Mouse (Mus musculus) heart, postnatal 14 days (tissue): ENCODE measurements around the gene Ell. TPM values are rescaled to one million over a fixed set of nuclear protein-coding genes. Genes with fewer than 3 reads are reported as not detected.

ENCODE experiments used
- DNase-seq, 2 experiments: peaks; one replicate each; pipeline ENCODE4 v3.0.0; 2021 to 2022
- intact Hi-C: fragments of 180-260 bp; cut with DNase I; formaldehyde crosslinking; loops from one replicate; pipeline ENCODE4 v1.15.1; 2025
- total RNA-seq, 2 experiments: library from RNA; stranded (reverse); gene quantifications; 2 replicates each; pipeline ENCODE4 v1.2.3; 2021

Gene Ell
- total RNA-seq, 2 experiments from 2014 or later = 15.5 to 16.5 TPM

- peak; percentile 90 to 92 for DNase-seq
- intact Hi-C loops = loop anchor here (1.0 to 5.0 kb wide), 3 partner anchors 18 to 72 kb away; partner anchors contain the start of gene Iqcn
Observed at GRCm38 (mm10) chr8:70629574-70630531, 90.6 kb downstream of the Ell start.

GRCm38 (mm10) chr8:70630532-70631381 lies 91.5 kb downstream of the Ell start:
- intact Hi-C loops = no loop called here

GRCm38 (mm10) chr8:70631436-70631835 lies 92.2 kb downstream of the Ell start:
- intact Hi-C loops = no loop called here
- peak; percentile 57 to 59 for DNase-seq

More at GRCm38 (mm10) chr8:70630532-70631381, 91.5 kb downstream of the Ell start:
- peak; percentile 66 to 73 for DNase-seq

GRCm38 (mm10) chr8:70632346-70632892 lies 93.2 kb downstream of the Ell start, which contains the start of gene Gdf15:
Gene Gdf15, minus strand, starts transcription at chr8:70632456.
- intact Hi-C loops = loop anchor here (1.0 kb wide), 1 partner anchor 19 kb away; no protein-coding TSS in a partner anchor
- no peak for DNase-seq

GRCm38 (mm10) chr8:70634066-70634465 lies 94.8 kb downstream of the Ell start:
- intact Hi-C loops = no loop called here
- DNase-seq = peak; percentile 79 to 83

- intact Hi-C loops = no loop called here
- no peak for DNase-seq
Observed at GRCm38 (mm10) chr8:70635527-70635926, 96.3 kb downstream of the Ell start.

GRCm38 (mm10) chr8:70636838-70637237 lies 97.6 kb downstream of the Ell start:
- no peak for DNase-seq
- intact Hi-C loops = no loop called here

- no peak for DNase-seq
- intact Hi-C loops = no loop called here
Observed at GRCm38 (mm10) chr8:70638752-70639151, 99.5 kb downstream of the Ell start.

Other genes with a start within 250 kb of the Ell start
- 10 to 100 TPM; 28.9 to 29.0 TPM for gene Ddx49, start 237.0 kb upstream of the Ell start, total RNA-seq
- 100 to 1,000 TPM; 160 to 164 TPM for gene Cope, start 236.9 kb upstream of the Ell start, total RNA-seq
- under 1 TPM; 0.56 to 0.72 TPM for gene Cers1, start 223.7 kb upstream of the Ell start, total RNA-seq
- gene Gdf1, start 209.6 kb upstream of the Ell start, total RNA-seq = not detected
- 10 to 100 TPM; 41.3 to 44.0 TPM for gene Upf1, start 186.2 kb upstream of the Ell start, total RNA-seq
- 1 to 10 TPM; 2.4 to 3.8 TPM for gene Comp, start 165.9 kb upstream of the Ell start, total RNA-seq
- gene Crtc1, start 99.9 kb upstream of the Ell start, total RNA-seq = 1 to 10 TPM; 7.7 to 9.5 TPM
- 1 to 10 TPM; 5.5 to 6.9 TPM for gene Klhl26, start 62.5 kb upstream of the Ell start, total RNA-seq
- not detected for gene Tmem59l, start 52.1 kb upstream of the Ell start, total RNA-seq
- under 1 TPM; 0.22 to 0.29 TPM for gene Crlf1, start 46.3 kb upstream of the Ell start, total RNA-seq
- gene Rex1bd, start 32.7 kb upstream of the Ell start, total RNA-seq = 100 to 1,000 TPM; 105 TPM
- 1,000 to 10,000 TPM; 1,458 to 1,541 TPM for gene Uba52, start 28.7 kb upstream of the Ell start, total RNA-seq
- 100 to 1,000 TPM; 150 to 163 TPM for gene Fkbp8, start 11.7 kb upstream of the Ell start, total RNA-seq
- 10 to 100 TPM; 75.3 to 76.6 TPM for gene Kxd1, start 11.5 kb upstream of the Ell start, total RNA-seq
- gene Isyna1, start 54.9 kb downstream of the Ell start, total RNA-seq = 10 to 100 TPM; 25.8 to 27.7 TPM
- 10 to 100 TPM; 39.7 to 46.4 TPM for gene Ssbp4, start 69.4 kb downstream of the Ell start, total RNA-seq
- gene Lrrc25, start 76.7 kb downstream of the Ell start, total RNA-seq = 1 to 10 TPM; 1.8 to 2.5 TPM
- gene Gdf15, start 93.0 kb downstream of the Ell start, total RNA-seq = 1 to 10 TPM in 1 of 2 experiments, under 1 TPM in 1; 0.41 to 1.6 TPM
- gene Pgpep1, start 120.9 kb downstream of the Ell start, total RNA-seq = 10 to 100 TPM; 38.4 to 46.8 TPM
- gene Lsm4, start 133.8 kb downstream of the Ell start, total RNA-seq = 10 to 100 TPM; 75.0 to 76.5 TPM
- gene Jund, start 159.5 kb downstream of the Ell start, total RNA-seq = 100 to 1,000 TPM; 159 to 162 TPM
- gene Iqcn, start 164.0 kb downstream of the Ell start, total RNA-seq = under 1 TPM; 0.10 to 0.12 TPM
- gene Gm3336, start 179.1 kb downstream of the Ell start, total RNA-seq = not detected
- gene Pde4c, start 184.3 kb downstream of the Ell start, total RNA-seq = 1 to 10 TPM; 4.5 to 4.6 TPM
- 10 to 100 TPM; 51.6 to 51.9 TPM for gene Rab3a, start 215.2 kb downstream of the Ell start, total RNA-seq
- gene Mpv17l2, start 221.5 kb downstream of the Ell start, total RNA-seq = 10 to 100 TPM; 29.3 to 29.9 TPM
- 10 to 100 TPM; 31.4 to 33.1 TPM for gene Pik3r2, start 237.3 kb downstream of the Ell start, total RNA-seq